Mouse (Mus musculus) lung, embryonic 14.5 days (tissue): ENCODE results near the gene Copz1. TPM values are rescaled to one million over a fixed set of nuclear protein-coding genes. Genes with fewer than 3 reads are reported as not detected.
A peak's percentile ranks its signal among the peaks of the same experiment; 100 is the strongest.

Experiments used
- ATAC-seq: fragments of 200-750 bp; cut with Nextera tagmentation; 2 replicates; pipeline ENCODE4 v1.8.0; 2017; ENCODE audit warnings: mild to moderate bottlenecking, moderate TSS enrichment, moderate library complexity; ENCODE audit not compliant: insufficient read depth
- DNase-seq: peaks from one replicate; pipeline ENCODE4 v3.0.0-alpha.2; 2015
- H3K27ac ChIP-seq: fragments of 300-500 bp; sonication (generic); 2 replicates; pipeline ENCODE4 v1.5.1; 2014; ENCODE audit warnings: low read depth, mild to moderate bottlenecking, moderate library complexity
- H3K27me3 ChIP-seq: fragments of 300-500 bp; sonication (generic); 2 replicates; pipeline ENCODE4 v1.6.1; 2014; ENCODE audit warnings: low read length, control low read depth; ENCODE audit not compliant: insufficient read depth
- H3K36me3 ChIP-seq: fragments of 300-500 bp; sonication (generic); 2 replicates; pipeline ENCODE4 v1.6.1; 2014; ENCODE audit warnings: control low read depth; ENCODE audit not compliant: insufficient read depth
- H3K4me1 ChIP-seq: fragments of 300-500 bp; sonication (generic); 2 replicates; pipeline ENCODE4 v1.6.1; 2014; ENCODE audit warnings: antibody characterized with exemption, control low read depth; ENCODE audit not compliant: insufficient read depth
- H3K4me2 ChIP-seq: fragments of 300-500 bp; sonication (generic); 2 replicates; pipeline ENCODE4 v1.6.1; 2014; ENCODE audit warnings: mild to moderate bottlenecking
- H3K4me3 ChIP-seq: fragments of 300-500 bp; sonication (generic); 2 replicates; pipeline ENCODE4 v1.5.1; 2014; ENCODE audit warnings: low read depth, low read length
- H3K9ac ChIP-seq: fragments of 300-500 bp; sonication (generic); 2 replicates; pipeline ENCODE4 v1.6.1; 2014
- H3K9me3 ChIP-seq: fragments of 300-500 bp; sonication (generic); 2 replicates; pipeline ENCODE4 v1.6.1; 2016; ENCODE audit warnings: low read depth, low read length, control low read depth
- CTCF ChIP-seq: IDR thresholded peaks from 2 replicates; pipeline ENCODE4 v1.5.1; 2016; ENCODE audit warnings: antibody characterized with exemption, low read depth
- WGBS: fragments of 180-500 bp; shearing (Covaris S2); extraction: QIAGEN DNeasy Blood & Tissue Kit; methylation state at CpG from one replicate; pipeline ENCODE4 v1.1.7; 2014; 5-methylcytosine and 5-hydroxymethylcytosine counted together
- microRNA counts: library from miRNA; unstranded; fragments of <30 nt; microRNA quantifications from one replicate; lab custom pipeline; 2016
- microRNA-seq: library from miRNA; unstranded; fragments of <30 nt; microRNA quantifications from one replicate; pipeline ENCODE4, GENCODE M21; 2016; ENCODE audit warnings: borderline number of aligned reads
- polyA plus RNA-seq: library from polyadenylated mRNA; unstranded; fragments of >200 nt; fragmentation: Nextera tagmentation; extraction: Ambion mirVana; gene quantifications from 2 replicates; pipeline ENCODE4 v1.2.1, GENCODE M21; 2014

The Copz1 gene
- polyA plus RNA-seq, 1 experiment from 2014 or later = 306 TPM

GRCm38 (mm10) chr15:103347275-103347684 lies 74.8 kb downstream of the Copz1 start:
- peak; percentile 84 for DNase-seq
- WGBS = 9% methylated on average over 2 of the region's 2 CpGs

More at GRCm38 (mm10) chr15:103347275-103347684, 74.8 kb downstream of the Copz1 start:
- Histone ChIP-seq H3K4me1 (no peaks in the 10 kb centered on the region), H3K4me2 (no peak overlapping the region), H3K9me3 (no peaks in the 10 kb centered on the region), H3K27ac (no peak overlapping the region), H3K4me3 (no peak overlapping the region), H3K27me3 (no peaks in the 10 kb centered on the region), H3K36me3 (peaks cover 84% of the 10 kb centered on the region), H3K9ac (no peak overlapping the region)
- peak; percentile 76 for TF ChIP-seq CTCF
- no peak for ATAC-seq

MicroRNA genes within 50 kb of the gene (microRNA counts, 519-probe panel; counts per million panel counts)
- 3,542 counts per million, percentile 73 among the panel's probes with 10 or more counts for microRNA mmu-miR-148b (lab: Ali Mortazavi, UCI)

Small RNAs within 50 kb of the gene (microRNA-seq; reads per million reads assigned to microRNA genes)
- gene Mir148b = 483 reads per million, percentile 66 among the genes with 10 or more reads in this experiment

Other genes with a start within 250 kb of the Copz1 start
- 18.0 and 18.1 TPM in 2 replicates for gene Smug1, start 105.6 kb upstream of the Copz1 start, polyA plus RNA-seq
- gene Cbx5, start 32.9 kb upstream of the Copz1 start, polyA plus RNA-seq = 144 and 151 TPM in 2 replicates
- 1,022 and 1,035 TPM in 2 replicates for gene Hnrnpa1, start 32.3 kb upstream of the Copz1 start, polyA plus RNA-seq
- 3.9 TPM in 2 replicates for gene Nfe2, start 14.3 kb upstream of the Copz1 start, polyA plus RNA-seq
- gene Gpr84, start 37.9 kb downstream of the Copz1 start, polyA plus RNA-seq = 0.61 TPM in 1 of 2 replicates, not detected in the other
- 11.8 and 12.0 TPM in 2 replicates for gene Zfp385a, start 67.4 kb downstream of the Copz1 start, polyA plus RNA-seq
- 46.7 and 47.7 TPM in 2 replicates for gene Itga5, start 94.0 kb downstream of the Copz1 start, polyA plus RNA-seq
- gene Gtsf1, start 157.8 kb downstream of the Copz1 start, polyA plus RNA-seq = not detected in 2 replicates
- gene Gtsf2, start 175.8 kb downstream of the Copz1 start, polyA plus RNA-seq = not detected in 2 replicates
- 2.6 and 2.8 TPM in 2 replicates for gene Nckap1l, start 181.1 kb downstream of the Copz1 start, polyA plus RNA-seq
- gene Pde1b, start 230.3 kb downstream of the Copz1 start, polyA plus RNA-seq = 1.8 and 2.5 TPM in 2 replicates